Mouse (Mus musculus): ENCODE measurements around the gene Hist2h3c1.
"Not testable (repeated sequence)": the region's sequence is repeated elsewhere in the genome, so short reads cannot be mapped to it uniquely, and the experiment has no call there.

Gene Hist2h3c1

DNA sequence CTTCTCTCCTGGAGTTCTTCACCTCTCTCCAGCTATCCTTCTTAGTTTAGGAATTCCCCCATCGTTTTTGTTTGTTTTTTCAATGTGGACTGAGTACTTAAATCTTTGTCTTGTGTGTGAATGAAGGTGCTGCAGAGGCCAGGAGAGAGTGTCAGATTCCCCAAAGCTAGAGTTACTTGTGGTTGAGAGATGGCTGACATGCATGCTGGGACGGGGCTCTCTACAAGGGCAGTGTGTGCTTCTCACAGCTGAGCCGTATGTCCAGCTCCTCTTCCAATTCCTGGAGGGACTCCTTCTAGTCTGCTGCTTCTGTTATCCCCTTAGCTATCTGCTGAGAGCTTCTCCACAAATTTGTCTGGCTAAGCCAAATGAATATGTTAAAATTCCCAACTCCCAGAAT lies 10.6 kb upstream of the Hist2h3c1 start:
- no peak for DNase-seq

DNA sequence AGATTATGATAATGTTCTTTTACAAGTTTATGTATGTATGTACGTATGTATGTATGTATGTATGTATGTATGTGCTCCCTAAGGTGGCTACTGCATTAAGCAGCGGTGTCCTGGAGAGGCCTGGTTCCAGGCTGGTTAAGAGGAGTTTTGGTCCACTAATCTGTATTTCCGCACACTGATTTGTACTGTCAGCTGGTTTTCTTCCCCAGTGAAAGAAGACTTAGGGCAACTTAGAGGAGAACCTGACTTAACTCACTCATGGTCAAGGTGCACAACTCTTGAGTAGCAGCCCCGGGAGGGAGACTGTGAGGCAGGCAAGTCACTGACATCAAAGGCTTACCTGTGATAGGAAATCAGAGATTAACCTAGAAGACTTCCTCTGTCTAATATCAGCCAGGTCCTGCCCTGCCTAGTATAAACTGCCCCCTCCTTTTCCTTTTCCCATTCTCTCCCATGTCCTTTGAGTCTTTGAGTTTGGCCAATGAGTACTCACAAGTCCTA lies 9.6 kb upstream of the Hist2h3c1 start:
- no peak for DNase-seq

DNA sequence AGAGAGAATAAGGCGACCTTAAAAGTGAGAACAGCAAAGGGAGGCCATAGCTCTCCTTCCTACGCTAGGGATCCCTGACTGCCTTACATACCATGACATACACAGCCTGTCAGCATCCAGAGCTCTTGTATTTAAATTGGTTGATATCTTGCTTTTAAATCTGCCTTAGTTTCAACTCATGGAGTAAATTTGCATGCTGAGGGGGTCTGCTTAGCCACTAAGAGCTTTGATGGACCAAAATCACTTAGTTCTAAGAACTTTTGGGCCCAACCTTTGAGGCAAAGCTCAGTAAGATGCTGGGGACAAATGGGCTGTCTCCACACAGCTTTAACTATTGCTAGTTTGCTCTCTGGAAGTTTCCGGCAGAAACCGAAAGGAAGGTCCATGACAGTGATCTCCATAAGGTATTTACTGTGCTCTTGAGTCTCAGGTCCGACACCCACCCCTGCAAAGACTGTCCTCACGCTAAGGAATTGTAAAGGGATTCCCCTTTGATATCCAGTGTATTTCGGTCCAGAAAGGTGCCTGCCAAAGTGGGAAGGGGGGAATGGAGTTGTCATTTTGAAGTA lies 9.1 kb upstream of the Hist2h3c1 start:
- DNase-seq: no peak

DNA sequence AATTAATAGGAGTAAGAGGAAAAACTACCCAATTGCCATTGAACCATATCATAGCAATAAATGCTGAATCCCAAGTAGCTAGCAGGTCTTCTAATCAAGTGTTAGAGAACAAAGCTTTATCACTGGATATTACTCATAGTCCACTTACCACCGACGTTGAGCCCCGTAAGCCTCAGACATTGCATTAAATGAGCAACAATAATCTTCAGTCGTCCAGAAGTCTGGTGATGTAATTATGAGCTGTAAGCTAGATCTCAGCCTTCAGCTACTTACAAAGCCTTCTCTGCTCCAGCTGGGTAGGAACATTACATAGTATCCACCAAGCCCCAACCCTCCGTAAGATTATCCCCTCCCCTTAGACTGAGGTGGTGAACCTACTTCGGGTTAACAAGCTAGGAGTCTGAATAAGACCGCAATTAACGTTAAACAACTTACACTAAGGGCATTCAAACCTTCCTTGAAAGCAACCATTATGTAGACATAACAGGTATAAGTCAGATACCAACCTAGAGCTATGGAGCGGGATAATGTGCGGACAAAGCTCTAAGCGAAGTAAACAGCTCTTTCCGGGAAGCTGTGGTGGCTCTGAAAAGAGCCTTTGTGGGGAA lies 8.5 kb upstream of the Hist2h3c1 start:
- no peak for DNase-seq

DNA sequence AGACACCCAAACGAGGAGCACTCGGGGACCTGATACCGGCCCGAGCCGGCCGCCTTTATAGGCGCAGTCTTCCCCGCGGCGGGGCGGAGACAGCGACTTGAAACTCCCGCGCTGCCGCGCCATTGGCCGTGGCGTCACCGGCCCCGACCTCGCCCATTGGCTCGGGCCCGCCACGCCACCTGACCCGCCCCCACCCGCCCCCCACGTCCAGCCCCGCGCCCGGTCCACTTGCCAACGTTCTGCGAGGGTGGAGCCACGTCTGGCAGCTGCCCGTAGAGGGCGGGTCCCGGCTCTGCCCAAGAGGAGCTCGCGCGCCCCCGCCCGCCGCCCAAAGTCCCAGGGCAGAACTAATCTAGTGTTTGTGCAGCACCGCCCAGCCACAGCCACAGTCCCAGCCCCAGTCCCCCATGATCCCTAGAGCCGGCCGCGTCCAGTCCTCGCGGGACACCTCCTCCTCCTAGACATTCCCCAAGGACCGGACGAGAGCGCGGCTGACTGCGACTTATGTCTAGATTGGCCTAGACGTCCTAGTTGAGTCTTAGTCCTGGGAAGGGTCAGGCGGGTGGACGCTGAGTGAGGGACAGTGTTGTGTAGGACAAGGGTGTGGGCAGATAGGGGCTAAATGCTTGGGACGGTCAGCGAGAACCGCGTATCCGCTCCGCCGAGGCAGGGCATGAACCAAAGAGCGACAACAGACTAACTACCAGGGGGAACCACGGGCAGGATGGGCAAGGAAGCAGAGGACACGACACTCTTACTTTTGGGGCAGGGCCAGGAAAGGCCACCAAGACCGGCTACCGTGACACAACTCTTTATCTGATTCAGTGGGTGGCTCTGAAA lies 7.3 kb upstream of the Hist2h3c1 start, which contains the start of gene Hist2h3c2:
Hist2h3c2 (minus strand) TSS at position 174 of the 840 bp plus-strand sequence.
- peak; percentile 53 for DNase-seq

DNA sequence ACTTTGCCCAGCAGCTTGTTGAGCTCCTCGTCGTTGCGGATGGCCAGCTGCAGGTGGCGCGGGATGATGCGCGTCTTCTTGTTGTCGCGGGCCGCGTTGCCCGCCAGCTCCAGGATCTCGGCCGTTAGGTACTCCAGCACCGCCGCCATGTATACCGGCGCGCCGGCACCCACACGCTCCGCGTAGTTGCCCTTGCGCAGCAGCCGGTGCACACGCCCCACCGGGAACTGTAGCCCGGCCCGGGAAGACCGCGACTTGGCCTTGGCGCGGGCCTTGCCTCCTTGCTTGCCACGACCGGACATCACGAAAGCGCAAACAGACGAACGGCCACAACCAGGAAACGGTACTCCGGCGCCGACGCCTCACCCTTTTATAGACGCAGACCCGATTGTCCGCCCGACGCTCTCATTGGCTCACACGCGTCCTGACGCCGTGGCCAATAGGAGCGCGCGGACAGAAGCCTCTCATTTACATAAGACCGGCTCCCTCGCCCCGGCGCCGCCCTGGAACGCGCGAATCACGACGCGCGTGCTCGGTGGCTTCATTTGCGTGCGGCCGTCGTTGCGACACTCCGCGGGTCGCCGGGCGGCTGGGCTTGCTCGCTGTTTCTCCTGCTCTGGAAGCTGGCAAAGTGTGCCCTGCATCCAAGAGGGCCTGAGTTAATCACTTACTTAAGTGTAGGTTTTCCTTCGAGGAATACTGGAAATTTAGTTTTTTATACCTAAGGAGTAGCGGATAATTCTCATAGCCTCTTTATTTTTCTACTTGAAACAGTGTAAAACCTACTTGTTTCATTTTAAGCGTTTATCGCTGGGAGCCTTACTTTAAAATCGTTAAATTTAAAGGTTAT lies 6.3 kb upstream of the Hist2h3c1 start, which contains the start of gene Hist2h2aa2:
Hist2h2aa2 (minus strand) TSS at position 328 of the 850 bp plus-strand sequence.
- DNase-seq: peak; percentile 95

DNA sequence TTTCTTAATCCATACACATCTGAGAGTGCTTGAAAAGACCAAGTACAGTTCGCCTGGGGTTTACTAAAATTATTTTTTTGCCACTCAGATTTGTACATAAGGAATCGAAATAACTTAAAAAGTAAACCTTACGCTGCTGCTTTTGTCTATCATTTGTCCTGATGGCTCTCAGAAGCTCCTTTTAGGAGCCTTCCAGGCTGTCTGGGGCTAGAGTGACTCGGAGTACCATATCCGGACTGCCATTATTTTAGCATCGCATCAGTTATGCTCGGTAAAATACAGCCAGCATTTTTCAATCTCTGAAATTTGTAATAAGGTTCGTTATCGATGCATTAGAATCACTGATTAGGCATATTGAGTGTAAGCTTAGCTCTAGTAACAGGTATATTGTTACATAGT lies 5.7 kb upstream of the Hist2h3c1 start:
- DNase-seq: no peak

DNA sequence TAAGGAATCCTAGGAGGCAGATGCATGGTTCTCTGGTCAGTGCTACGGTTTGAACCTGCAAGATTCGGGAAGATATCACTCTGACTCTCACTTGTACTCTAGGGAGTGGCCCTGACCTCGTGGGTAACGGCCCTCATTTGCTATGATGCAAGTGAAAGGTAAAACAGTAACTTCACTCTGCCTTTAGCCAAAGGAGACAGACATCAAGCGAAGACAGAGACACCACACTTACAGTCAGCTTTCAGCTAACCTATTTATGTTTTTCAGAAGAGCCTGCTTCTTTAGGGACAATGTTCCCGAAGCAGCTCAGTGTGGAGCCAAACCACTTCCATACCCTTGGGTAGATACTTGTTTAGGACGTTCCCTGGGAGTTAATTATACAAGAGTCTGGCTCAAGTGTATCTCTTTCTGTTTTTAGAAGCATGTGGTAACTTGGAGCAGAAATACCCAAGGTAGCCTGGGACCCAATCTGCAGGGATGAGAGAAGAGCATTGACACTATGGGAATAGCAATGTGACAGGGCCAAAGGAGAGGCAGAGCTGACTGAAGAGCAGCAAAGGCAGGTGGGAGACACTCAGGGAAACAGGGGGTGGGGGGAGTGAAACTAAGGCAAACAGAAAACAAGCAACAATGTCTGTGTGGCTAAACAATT lies 2.4 kb upstream of the Hist2h3c1 start:
- DNase-seq: peak; percentile 47

DNA sequence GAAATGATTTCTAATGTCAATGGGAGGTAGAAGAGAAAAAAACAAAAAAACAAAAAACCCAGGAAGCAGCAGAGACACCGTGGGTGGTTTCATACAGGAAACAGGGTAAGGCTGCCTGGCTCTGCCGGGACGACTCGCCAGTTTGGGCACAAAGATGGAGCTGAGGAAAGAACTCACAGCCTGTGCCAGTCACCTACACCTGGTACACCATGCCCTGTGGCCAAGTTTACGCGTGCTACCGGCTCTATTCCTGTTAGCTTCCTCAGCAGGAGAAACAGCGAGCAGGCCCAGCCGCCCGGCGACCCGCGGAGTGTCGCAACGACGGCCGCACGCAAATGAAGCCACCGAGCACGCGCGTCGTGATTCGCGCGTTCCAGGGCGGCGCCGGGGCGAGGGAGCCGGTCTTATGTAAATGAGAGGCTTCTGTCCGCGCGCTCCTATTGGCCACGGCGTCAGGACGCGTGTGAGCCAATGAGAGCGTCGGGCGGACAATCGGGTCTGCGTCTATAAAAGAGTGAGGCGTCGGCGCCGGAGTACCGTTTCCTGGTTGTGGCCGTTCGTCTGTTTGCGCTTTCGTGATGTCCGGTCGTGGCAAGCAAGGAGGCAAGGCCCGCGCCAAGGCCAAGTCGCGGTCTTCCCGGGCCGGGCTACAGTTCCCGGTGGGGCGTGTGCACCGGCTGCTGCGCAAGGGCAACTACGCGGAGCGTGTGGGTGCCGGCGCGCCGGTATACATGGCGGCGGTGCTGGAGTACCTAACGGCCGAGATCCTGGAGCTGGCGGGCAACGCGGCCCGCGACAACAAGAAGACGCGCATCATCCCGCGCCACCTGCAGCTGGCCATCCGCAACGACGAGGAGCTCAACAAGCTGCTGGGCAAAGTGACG lies 1.2 kb upstream of the Hist2h3c1 start, which contains the start of gene Hist2h2aa1:
Hist2h2aa1 (plus strand) TSS at position 495 of the 884 bp plus-strand sequence.
- DNase-seq: peak; percentile 86

DNA sequence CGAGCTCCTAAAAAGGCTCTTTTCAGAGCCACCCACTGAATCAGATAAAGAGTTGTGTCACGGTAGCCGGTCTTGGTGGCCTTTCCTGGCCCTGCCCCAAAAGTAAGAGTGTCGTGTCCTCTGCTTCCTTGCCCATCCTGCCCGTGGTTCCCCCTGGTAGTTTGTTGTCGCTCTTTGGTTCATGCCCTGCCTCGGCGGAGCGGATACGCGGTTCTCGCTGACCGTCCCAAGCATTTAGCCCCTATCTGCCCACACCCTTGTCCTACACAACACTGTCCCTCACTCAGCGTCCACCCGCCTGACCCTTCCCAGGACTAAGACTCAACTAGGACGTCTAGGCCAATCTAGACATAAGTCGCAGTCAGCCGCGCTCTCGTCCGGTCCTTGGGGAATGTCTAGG lies 467 bp upstream of the Hist2h3c1 start:
- not testable (repeated sequence) for DNase-seq

DNA sequence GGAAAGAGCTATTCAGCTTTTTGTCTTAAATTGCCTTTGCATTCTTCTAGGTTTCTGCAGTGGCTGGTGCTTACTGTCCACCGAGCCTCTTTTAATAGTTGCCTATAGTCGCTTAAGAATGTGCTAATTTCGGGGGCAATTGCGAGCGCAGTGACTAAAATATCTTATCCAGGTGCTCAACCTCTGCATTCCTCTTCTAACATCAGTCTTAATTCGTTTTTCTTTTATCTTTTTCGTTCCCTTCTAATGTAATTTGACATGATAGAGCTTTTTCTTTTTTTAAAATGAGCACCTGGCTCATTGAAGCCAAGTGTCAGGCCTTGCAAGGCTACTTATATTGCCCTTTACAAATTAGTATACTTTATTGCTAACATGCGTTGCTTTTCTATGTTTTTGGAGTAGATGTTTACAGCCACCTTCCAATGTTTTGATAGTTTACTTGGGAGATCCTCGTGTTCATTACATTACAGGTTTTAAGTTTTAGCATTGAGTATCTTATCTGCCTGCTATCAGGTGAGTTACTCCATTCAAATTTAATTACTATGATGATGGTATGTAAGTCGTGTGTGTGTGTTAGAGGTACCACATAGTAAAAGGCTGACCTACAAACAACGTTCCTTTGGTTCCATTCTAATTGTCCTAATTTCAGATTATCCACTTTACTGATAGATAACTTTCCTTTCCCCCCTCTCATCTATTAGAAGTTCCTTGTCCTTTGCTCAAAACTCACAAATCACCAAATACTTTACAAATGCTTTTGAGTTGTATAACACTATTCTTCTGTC lies 1.1 kb downstream of the Hist2h3c1 start:
- no peak for DNase-seq

DNA sequence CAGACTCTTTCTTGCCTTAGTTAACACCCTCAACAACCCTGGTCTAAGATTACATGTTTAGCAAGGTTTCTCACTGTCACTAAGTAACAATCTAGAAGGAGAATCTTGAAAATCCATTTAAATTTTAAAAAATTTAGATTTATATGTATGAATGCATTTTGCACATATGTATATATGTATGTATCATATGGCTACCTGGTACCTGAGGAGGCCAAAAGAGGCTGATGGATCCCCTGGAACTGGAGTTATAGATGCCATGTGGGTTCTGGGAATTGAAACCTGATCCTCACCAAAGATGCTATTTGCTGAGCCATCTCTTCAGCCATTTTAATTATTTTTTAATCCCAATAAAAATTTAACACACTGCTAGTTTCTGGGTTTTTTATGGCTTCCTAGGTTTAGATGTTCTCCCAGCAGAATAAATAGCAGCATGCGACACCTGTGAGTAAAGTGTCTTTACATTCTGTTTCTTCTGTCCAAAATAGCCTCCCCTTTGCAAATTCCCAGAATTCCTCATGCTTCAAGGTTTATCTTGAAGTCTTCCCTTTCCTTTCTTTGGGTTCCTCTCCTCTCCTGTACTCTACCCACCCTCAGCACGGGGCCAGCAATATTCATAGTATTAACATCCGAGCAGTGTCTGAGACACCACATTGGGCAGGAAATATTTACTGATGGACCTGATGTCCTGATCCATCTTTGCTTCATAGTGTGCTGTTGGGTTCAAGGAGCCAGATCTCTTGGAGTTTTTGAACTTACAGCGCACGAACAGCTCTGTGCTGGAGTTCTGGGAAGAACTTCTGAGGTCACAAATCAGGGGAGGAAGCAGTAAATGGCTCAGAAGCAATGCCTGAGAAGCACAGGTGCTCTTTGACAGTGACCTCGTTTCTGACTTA lies 1.9 kb downstream of the Hist2h3c1 start:
- DNase-seq: no peak

DNA sequence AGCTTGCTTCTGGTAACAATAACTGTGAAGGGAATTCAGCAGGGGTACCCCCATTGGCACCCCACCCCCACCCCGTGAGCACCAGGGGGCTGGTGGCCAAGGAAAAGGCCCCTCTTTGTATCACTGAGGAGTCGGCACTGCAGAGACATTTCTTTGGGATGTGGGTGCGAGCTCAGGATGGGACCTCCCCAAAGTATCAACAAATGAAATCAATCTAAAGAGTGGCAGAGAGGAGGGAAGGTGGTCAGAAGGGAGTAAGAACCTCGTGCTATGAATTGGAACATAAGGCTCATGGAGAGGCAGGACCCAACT lies 2.5 kb downstream of the Hist2h3c1 start:
- DNase-seq: peak; percentile 38

DNA sequence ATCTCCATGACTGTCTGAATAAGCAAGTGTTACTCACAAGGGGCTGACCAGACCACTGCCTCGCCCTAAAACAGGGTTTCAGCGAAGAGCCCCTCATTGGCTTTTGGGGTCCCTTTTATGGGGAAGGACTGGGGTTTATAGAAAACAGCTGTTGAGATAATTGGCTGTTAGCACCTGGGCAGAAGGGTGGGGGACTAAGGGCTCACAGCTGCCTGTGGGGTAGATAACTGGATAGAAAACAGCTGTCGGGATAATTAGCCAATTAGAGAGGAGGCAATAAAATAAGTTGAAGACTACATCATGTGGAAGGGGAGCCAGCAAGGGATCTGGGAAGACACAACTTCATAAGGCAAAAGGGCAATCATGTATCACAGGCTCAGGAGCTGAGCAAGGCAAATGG lies 4.4 kb downstream of the Hist2h3c1 start:
- no peak for DNase-seq

DNA sequence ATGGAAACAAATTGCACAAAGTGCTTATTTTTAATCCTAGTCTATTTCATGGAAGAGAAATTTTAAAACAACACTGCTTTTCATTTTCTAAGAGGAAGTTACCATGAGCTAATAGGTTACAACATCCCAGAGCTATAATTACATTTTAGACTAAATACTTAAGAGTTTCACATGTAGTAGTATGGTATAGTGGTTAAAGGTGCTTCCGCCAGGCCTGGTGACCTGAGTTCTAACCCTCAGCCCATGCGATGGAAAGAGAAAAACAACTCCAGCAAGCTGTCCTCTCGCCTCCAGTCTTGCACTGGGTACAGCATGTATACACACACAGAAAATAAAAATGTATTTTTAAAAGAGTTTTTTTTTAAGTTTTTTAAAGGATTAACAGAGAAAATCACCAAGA lies 5.3 kb downstream of the Hist2h3c1 start:
- DNase-seq: no peak

DNA sequence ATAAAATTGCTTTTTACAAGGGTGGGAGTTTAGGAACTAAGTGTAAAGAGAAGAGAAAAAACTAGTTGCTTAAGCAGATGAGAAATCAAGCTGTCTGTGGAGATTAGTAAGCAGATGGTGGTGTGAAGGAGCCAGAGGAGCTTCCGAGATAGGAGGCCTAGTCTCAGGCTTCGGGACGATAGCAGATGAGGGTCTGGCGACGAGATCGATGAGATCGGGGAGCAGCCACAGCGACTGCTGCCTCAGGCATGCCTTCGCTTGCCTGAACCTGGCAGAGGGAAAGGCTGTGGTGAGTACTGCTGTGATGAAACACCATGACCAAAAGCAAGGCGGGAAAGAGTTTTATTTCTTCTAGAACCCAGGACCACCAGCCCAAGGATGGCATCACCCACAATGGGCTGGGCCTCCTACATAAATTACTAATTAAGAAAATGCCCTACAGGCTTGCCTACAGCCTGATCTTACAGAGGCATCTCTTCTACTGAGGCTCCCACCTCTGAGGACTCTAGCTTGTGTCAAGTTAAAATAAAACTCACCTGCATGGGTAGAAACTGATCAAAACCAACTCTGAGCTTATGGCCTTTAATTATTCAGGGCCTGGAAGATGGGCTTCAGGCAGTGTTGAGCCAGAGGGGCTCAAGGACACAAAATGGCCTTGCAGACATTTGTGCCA lies 8.3 kb downstream of the Hist2h3c1 start:
- DNase-seq: no peak

DNA sequence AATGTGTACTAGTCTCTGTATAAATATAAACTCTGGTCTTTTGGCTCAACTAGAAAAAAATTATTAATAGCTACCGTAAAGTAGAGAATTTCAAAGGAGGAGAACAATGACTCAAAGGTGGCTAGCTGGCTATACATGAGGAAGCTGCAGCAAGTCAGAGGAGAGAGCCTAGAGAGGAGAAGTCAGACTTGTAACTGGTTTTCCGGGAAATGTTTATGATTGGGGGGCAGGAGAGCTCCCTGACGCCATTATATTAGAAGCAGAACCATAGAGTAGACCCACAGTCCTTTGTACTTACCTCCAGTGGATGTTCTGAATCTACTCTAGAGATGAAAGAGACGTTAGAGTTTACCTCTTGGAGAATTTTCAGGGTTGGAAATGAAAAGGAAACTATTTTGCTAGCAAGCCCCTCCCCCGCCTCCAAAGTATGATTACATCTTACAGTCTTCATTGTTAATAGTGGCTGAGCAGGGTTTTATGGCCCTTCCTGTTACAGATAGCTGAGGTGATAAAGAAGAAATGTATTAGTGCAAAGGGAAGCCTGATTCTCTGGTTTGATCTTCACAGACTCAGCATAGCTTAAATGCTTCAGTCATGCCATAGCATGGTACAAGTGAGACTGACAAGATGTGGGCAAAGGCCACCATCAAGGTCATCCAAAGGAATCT lies 9.6 kb downstream of the Hist2h3c1 start:
- DNase-seq: no peak

DNA sequence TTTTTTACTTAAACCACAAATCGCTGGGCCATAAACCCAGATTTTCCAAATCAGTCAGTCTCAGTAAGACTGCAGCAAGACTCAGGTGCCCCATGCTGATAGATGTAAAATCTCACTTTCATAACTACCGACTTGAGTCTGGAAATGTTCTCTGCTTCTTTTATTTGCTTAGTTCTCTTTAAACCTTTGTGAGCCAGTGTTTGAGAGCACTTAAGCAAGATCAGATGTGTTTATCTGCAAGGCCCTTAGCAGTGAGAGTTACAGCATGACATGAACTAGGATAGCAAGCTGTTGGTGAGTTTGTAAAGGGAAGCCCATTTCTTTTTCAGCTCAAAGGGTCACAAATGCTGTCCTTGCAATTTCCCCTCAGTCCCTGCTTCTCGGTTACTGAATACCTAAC lies 10.7 kb downstream of the Hist2h3c1 start:
- DNase-seq: no peak

Measured in thymus, postnatal 14 days (tissue).